Mouse (Mus musculus) hindbrain, embryonic 16.5 days (tissue): ENCODE results near the gene Myo10. TPM values are rescaled to one million over a fixed set of nuclear protein-coding genes. Genes with fewer than 3 reads are reported as not detected.
A peak's percentile ranks its signal among the peaks of the same experiment; 100 is the strongest.

Source experiments
- ATAC-seq: fragments of 200-750 bp; cut with Nextera tagmentation; 2 replicates; pipeline ENCODE4 v1.8.0; 2017; ENCODE audit warnings: moderate TSS enrichment, moderate library complexity
- H3K27ac ChIP-seq: fragments of 300-500 bp; sonication (generic); 2 replicates; pipeline ENCODE4 v1.5.1; 2014; ENCODE audit warnings: low read depth, mild to moderate bottlenecking, control low read depth, low read length, moderate library complexity
- H3K27me3 ChIP-seq: fragments of 300-500 bp; sonication (generic); replicated peaks from 2 replicates; pipeline ENCODE4 v1.6.1; 2014; ENCODE audit warnings: low read length; ENCODE audit not compliant: control insufficient read depth, insufficient read depth
- H3K36me3 ChIP-seq: fragments of 300-500 bp; sonication (generic); 2 replicates; pipeline ENCODE4 v1.6.1; 2014; ENCODE audit warnings: mild to moderate bottlenecking, low read length, moderate library complexity, mixed read lengths; ENCODE audit not compliant: control insufficient read depth, insufficient read depth
- H3K4me1 ChIP-seq: fragments of 300-500 bp; sonication (generic); 2 replicates; pipeline ENCODE4 v1.6.1; 2014; ENCODE audit warnings: low read depth, low read length; ENCODE audit not compliant: control insufficient read depth, insufficient read depth
- H3K4me2 ChIP-seq: fragments of 300-500 bp; sonication (generic); 2 replicates; pipeline ENCODE4 v1.6.1; 2014; ENCODE audit warnings: mild to moderate bottlenecking, low read length, control low read depth, moderate library complexity
- H3K4me3 ChIP-seq: fragments of 300-500 bp; sonication (generic); 2 replicates; pipeline ENCODE4 v1.5.1; 2014; ENCODE audit warnings: mild to moderate bottlenecking, low read length, control low read depth, moderate library complexity
- H3K9ac ChIP-seq: fragments of 300-500 bp; sonication (generic); 2 replicates; pipeline ENCODE4 v1.6.1; 2014; ENCODE audit warnings: low read depth, mild to moderate bottlenecking, control low read depth, low read length, moderate library complexity
- H3K9me3 ChIP-seq: fragments of 300-500 bp; sonication (generic); 2 replicates; pipeline ENCODE4 v1.6.1; 2014; ENCODE audit warnings: mild to moderate bottlenecking, low read length, moderate library complexity; ENCODE audit not compliant: control insufficient read depth
- WGBS: fragments of 180-500 bp; shearing (Covaris S2); extraction: QIAGEN DNeasy Blood & Tissue Kit; methylation state at CpG from one replicate; pipeline ENCODE4 v1.1.7; 2014; 5-methylcytosine and 5-hydroxymethylcytosine counted together
- polyA plus RNA-seq: library from polyadenylated mRNA; unstranded; fragments of >200 nt; fragmentation: Nextera tagmentation; extraction: Ambion mirVana; gene quantifications from 2 replicates; pipeline ENCODE4 v1.2.1, GENCODE M21; 2015

Myo10 gene
- polyA plus RNA-seq, 1 experiment from 2014 or later = 26.2 TPM

GRCm38 (mm10) chr15:25767777-25768176 is 145.5 kb downstream of the Myo10 start:
- H3K4me2 ChIP-seq = no peak overlapping the region
- H3K4me3 ChIP-seq = no peak overlapping the region
- 71% methylated on average over 6 of the region's 6 CpGs for WGBS
- H3K36me3 ChIP-seq = no peaks in the 10 kb centered on the region
- H3K9me3 ChIP-seq = no peaks in the 10 kb centered on the region
- no peak for ATAC-seq
- H3K27ac ChIP-seq = no peak overlapping the region
- H3K4me1 ChIP-seq = peaks cover 21% of the 10 kb centered on the region
- no peak overlapping the region for H3K9ac ChIP-seq
- H3K27me3 ChIP-seq = no peaks in the 10 kb centered on the region

GRCm38 (mm10) chr15:25769524-25770255 is 147.4 kb downstream of the Myo10 start:
- Histone ChIP-seq H3K4me2 (no peak overlapping the region), H3K36me3 (no peaks in the 10 kb centered on the region), H3K4me3 (no peak overlapping the region), H3K27ac (peak overlapping the region; percentile 34; the same call in 1 of the 2 replicates), H3K9me3 (no peaks in the 10 kb centered on the region), H3K9ac (no peak overlapping the region), H3K27me3 (no peaks in the 10 kb centered on the region), H3K4me1 (peaks cover 19% of the 10 kb centered on the region)
- ATAC-seq = no peak
- WGBS = 47% methylated on average over 9 of the region's 9 CpGs

- Histone ChIP-seq H3K36me3 (no peaks in the 10 kb centered on the region), H3K4me1 (peaks cover 20% of the 10 kb centered on the region), H3K4me2 (no peak overlapping the region), H3K27me3 (no peaks in the 10 kb centered on the region), H3K9me3 (no peaks in the 10 kb centered on the region), H3K4me3 (no peak overlapping the region), H3K27ac (no peak overlapping the region), H3K9ac (no peak overlapping the region)
- WGBS = 87% methylated on average over 10 of the region's 10 CpGs
- ATAC-seq = no peak
Observed at GRCm38 (mm10) chr15:25771782-25772181, 149.5 kb downstream of the Myo10 start.

GRCm38 (mm10) chr15:25773711-25774513 is 151.6 kb downstream of the Myo10 start:
- Histone ChIP-seq H3K4me1 (peaks cover 20% of the 10 kb centered on the region), H3K9ac (peak overlapping the region; percentile 42), H3K4me3 (peak overlapping the region; percentile 35), H3K9me3 (no peaks in the 10 kb centered on the region), H3K4me2 (peak overlapping the region; percentile 59), H3K27me3 (no peaks in the 10 kb centered on the region), H3K27ac (peak overlapping the region; percentile 82), H3K36me3 (no peaks in the 10 kb centered on the region)
- 1% methylated on average over 21 of the region's 21 CpGs for WGBS
- ATAC-seq = peak; percentile 79

GRCm38 (mm10) chr15:25778937-25779336 is 156.6 kb downstream of the Myo10 start:
- no peak for ATAC-seq
- Histone ChIP-seq H3K27ac (no peak overlapping the region), H3K4me3 (no peak overlapping the region), H3K27me3 (no peaks in the 10 kb centered on the region), H3K36me3 (peaks cover 5% of the 10 kb centered on the region; the same call in 1 of the 2 replicates), H3K4me1 (peaks cover 11% of the 10 kb centered on the region), H3K9ac (no peak overlapping the region), H3K9me3 (no peaks in the 10 kb centered on the region), H3K4me2 (no peak overlapping the region)
- WGBS = 79% methylated on average over 8 of the region's 8 CpGs

- Histone ChIP-seq H3K4me1 (peaks cover 4% of the 10 kb centered on the region), H3K27ac (no peak overlapping the region), H3K4me3 (no peak overlapping the region), H3K4me2 (no peak overlapping the region), H3K27me3 (no peaks in the 10 kb centered on the region), H3K36me3 (peaks cover 5% of the 10 kb centered on the region; the same call in 1 of the 2 replicates), H3K9ac (no peak overlapping the region), H3K9me3 (no peaks in the 10 kb centered on the region)
- 65% methylated on average over 23 of the region's 23 CpGs for WGBS
- ATAC-seq = no peak
Observed at GRCm38 (mm10) chr15:25779522-25780191, 157.3 kb downstream of the Myo10 start.

- no peaks in the 10 kb centered on the region; the same call in 1 of the 2 replicates for H3K4me1 ChIP-seq
- no peak overlapping the region for H3K4me2 ChIP-seq
- 85% methylated on average over 33 of the region's 33 CpGs for WGBS
- no peaks in the 10 kb centered on the region for H3K27me3 ChIP-seq
- no peaks in the 10 kb centered on the region for H3K9me3 ChIP-seq
- H3K36me3 ChIP-seq = peaks cover 5% of the 10 kb centered on the region; the same call in 1 of the 2 replicates
- no peak overlapping the region for H3K4me3 ChIP-seq
- no peak for ATAC-seq
- no peak overlapping the region for H3K27ac ChIP-seq
- no peak overlapping the region for H3K9ac ChIP-seq
Observed at GRCm38 (mm10) chr15:25781053-25781452, 158.7 kb downstream of the Myo10 start.

- Histone ChIP-seq H3K9me3 (no peaks in the 10 kb centered on the region), H3K9ac (no peak overlapping the region), H3K4me3 (no peak overlapping the region), H3K27ac (no peak overlapping the region), H3K27me3 (no peaks in the 10 kb centered on the region), H3K36me3 (peaks cover 5% of the 10 kb centered on the region; the same call in 1 of the 2 replicates), H3K4me1 (peaks cover under 1% of the 10 kb centered on the region; the same call in 1 of the 2 replicates), H3K4me2 (no peak overlapping the region)
- no peak for ATAC-seq
- WGBS = 91% methylated on average over 35 of the region's 35 CpGs
Observed at GRCm38 (mm10) chr15:25785456-25786390, 163.4 kb downstream of the Myo10 start.
